Mouse (Mus musculus) adrenal gland, adult (tissue): ENCODE data around the gene D3Ertd254e.
"Not testable (repeated sequence)": the region's sequence is repeated elsewhere in the genome, so short reads cannot be mapped to it uniquely, and the experiment has no call there.

ENCODE experiments used
- DNase-seq, 2 experiments: peaks; one replicate each; pipeline ENCODE4 v3.0.0; 2022 to 2023; ENCODE audit warnings: low spot score in 1 of 2; ENCODE audit not compliant: inconsistent age in 2 of 2

D3Ertd254e gene

GRCm38 (mm10) chr3:36150934-36151686 is at the start of gene D3Ertd254e:
D3Ertd254e (plus strand) TSS chr3:36151017.
- DNase-seq, result peak; percentile 93 to 97

DNA sequence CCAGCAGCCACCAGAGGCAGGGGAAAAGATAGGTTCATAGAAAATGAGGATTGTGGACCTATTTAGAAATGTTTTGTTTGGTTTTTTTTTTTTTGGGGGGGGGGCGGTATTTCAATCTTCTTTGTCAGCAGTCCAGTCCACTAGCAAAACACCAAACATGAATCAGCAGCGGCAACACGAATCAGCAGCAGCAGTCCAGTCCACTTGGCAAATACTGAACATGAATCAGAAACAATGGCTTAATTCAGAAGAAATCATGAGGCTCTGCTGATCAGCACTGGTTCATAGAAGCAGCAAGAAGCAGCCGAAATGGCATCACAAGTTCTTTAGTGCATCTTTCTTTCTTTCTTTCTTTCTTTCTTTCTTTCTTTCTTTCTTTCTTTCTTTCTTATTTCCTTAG is 34.7 kb upstream of the D3Ertd254e start:
- DNase-seq, result no peak

DNA sequence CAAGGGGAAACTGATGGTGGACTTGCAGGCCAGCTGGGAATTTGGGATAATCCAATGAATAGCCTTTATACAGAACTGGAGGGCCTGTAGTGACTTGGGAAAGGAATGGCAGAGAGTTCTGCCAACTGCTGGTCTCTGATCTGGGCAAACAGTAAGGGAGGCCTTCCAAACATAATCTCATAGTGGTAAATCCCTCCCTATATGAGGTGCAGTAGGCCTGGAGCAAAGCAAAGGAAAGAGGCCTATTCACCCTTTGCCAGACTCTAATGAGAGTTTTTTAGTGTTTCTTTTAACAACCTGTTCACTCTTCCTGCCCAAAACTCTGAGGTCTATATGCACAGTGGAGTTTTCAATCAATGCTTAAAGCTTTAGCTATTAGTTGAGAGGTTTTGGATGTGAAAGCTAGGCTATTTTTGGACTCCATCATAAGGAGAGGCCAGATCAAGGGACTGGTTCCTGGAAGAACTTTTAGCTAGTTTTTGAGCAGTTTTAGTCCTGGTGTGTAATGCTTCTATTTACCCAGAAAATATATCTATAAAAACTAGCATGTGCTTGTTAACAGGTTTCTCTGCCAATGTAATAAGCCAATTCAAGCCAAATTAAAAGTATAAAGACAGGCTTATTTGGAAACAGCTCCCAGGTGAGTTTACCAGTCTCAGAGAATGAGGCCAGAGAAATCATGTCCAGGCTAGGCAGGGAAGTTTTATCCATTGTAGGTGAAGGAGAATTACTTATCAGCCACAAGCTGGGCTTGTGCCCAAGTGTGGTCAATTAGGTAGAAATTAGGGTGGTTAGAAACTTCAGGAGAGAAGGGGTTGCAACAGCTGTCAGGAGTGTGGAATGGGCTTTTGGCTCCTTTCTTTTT is 30.9 kb upstream of the D3Ertd254e start:
- DNase-seq, result no peak

- DNase-seq, result not testable (repeated sequence)
Observed at GRCm38 (mm10) chr3:36126176-36126575, 24.6 kb upstream of the D3Ertd254e start.

GRCm38 (mm10) chr3:36136152-36136551 is 14.7 kb upstream of the D3Ertd254e start:
- no peak for DNase-seq

- peak in 1 of 2 experiments; percentile 77 for DNase-seq
Observed at GRCm38 (mm10) chr3:36137560-36137959, 13.3 kb upstream of the D3Ertd254e start.

GRCm38 (mm10) chr3:36138171-36138660 is 12.6 kb upstream of the D3Ertd254e start:
- DNase-seq, result no peak

DNA sequence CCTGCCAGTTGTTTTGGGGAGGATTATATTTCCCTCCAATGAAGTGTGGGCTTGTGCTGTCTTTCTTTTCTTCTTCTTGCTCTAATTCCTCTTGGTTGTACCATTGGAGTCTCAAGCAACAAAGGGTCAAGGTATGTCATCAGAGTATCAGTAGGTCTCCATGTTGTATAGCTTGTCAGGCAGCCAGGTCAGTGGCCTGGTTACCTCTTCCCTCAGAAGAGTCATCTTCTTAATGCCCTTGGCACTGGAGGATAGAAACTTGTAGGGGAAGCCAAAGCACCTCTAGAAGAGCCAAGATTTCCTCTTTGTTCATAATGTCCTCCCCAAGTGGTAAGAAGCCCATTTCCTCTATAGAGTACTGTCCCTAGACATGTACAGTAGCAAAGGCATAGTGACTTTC is 11.8 kb upstream of the D3Ertd254e start:
- no peak for DNase-seq

DNA sequence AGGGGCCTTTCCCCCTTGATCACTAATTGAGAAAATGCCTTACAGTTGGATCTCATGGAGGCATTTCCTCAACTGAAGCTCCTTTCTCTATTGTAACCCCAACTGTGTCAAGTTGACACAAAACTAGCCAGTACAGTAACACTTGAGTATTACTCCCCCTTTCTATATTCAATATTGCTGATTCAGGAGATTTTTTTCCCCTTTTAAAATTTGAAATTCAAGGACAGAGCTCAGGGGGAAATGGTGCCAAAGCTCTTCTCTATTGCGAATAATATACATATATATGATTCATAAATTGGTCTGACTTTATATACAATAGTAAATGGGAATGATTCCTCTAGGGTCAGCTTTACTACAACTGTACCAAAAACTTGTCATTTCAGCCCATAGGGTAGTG is 282 bp upstream of the D3Ertd254e start:
- no peak for DNase-seq

DNA sequence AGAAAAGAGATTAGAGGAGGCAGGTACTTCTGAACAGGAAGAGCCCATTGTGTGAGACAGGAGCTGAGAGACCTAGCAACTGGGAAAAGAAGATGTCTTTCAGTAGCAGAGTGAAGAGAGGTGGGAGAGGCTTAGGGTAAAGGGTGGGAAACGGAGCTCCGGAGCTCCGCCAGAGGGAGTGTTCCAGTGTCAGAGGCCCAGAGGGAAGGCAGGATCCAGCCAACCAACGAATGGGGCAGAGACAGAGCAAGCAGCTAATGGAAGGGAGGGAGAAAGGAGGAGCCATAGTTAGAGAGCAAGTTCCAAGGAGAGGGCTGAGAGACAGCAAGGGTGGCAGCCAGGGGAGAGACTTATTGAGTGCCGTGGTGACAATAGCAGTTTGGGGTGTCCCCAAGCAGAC is 4.5 kb downstream of the D3Ertd254e start:
- no peak for DNase-seq

DNA sequence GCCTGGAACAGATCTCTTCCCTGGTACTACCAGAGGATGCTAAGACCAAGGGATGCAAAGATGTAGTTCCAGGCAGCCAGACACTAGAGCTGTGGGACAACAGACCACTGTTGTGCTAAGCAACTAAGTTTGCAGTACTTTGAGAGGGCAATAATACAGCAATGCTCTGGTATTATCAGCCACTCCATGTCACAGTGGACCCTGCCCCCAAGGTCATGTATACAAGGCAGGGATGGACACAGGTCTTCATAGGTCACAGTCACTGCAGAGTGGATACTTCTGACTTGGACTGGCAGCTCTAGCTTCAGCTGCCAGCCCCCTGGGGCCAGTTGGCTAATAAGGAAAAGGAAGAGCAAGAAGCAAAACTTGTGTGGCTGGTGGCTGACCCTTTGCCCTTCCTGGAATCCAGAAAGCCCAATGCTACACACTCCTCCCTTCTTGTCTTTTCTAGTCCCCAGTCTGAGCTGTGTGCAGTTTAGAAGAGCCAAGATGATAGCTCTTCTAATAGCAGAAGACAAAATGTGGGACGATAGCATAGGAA is 19.9 kb downstream of the D3Ertd254e start:
- DNase-seq, result no peak

DNA sequence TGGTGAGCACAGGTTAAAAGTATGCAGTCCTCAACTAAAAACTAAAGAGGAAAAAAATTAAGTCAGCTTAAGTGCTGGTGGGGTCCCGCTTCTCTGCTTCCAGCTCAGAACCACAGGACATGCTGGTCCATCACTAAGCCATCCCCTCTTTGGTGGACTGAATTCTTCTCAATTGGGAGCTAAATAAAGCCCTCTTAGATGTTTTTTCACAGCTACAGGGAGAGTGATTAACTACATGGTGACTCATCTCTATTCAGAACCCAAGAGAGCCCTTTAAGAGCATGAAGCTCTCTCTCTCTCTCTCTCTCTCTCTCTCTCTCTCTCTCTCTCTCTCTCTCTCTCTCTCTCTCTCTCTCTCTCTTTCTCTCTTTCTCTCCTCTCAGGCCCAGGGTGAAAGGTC is 20.5 kb downstream of the D3Ertd254e start:
- no peak for DNase-seq

DNA sequence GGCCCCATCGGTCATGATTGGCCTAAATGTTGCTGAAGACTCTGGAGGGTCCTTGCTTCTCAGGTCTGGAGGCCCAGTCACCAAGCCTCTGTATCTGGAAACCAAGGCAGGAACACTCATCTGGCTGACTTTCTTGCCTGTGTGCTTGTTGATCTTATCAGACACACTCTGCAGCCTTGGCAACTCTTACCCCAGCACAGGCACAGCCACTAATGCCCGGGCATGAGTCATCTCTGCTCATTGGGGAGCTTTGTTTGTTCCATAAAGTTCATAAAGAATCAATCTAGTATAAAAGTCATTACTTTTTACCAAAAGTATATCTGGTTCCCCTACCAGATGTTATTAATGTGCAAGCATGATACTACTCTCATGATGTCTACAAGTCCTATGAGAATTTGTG is 22.9 kb downstream of the D3Ertd254e start:
- DNase-seq, result peak; percentile 54 to 80

GRCm38 (mm10) chr3:36181519-36181918 is 30.7 kb downstream of the D3Ertd254e start:
- peak; percentile 37 to 75 for DNase-seq

- no peak for DNase-seq
Observed at GRCm38 (mm10) chr3:36186510-36186909, 35.7 kb downstream of the D3Ertd254e start.

GRCm38 (mm10) chr3:36189243-36189642 is 38.4 kb downstream of the D3Ertd254e start:
- peak; percentile 47 to 87 for DNase-seq

- DNase-seq, result no peak
Observed at GRCm38 (mm10) chr3:36201098-36201497, 50.3 kb downstream of the D3Ertd254e start.

DNA sequence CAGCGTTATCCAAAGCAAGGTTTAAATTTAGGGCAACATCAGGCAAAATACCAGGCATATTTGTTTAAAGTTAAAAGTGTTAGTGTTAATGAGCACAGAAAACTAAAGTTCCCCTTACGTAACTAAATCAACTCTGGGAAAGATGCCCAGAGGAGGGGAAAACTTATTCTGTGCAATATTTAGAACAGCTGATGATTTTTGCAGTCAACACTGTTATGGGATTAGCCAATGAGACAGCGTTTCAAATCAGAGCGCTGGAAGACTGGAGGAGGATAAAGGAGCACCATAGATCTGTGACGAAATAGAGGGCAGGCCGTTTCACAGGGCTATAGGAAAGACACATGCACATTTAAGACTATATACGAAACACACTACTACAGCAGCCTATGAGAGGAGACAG is 52.1 kb downstream of the D3Ertd254e start:
- DNase-seq, result no peak

GRCm38 (mm10) chr3:36207520-36208264 is 56.9 kb downstream of the D3Ertd254e start:
- DNase-seq, result no peak

DNA sequence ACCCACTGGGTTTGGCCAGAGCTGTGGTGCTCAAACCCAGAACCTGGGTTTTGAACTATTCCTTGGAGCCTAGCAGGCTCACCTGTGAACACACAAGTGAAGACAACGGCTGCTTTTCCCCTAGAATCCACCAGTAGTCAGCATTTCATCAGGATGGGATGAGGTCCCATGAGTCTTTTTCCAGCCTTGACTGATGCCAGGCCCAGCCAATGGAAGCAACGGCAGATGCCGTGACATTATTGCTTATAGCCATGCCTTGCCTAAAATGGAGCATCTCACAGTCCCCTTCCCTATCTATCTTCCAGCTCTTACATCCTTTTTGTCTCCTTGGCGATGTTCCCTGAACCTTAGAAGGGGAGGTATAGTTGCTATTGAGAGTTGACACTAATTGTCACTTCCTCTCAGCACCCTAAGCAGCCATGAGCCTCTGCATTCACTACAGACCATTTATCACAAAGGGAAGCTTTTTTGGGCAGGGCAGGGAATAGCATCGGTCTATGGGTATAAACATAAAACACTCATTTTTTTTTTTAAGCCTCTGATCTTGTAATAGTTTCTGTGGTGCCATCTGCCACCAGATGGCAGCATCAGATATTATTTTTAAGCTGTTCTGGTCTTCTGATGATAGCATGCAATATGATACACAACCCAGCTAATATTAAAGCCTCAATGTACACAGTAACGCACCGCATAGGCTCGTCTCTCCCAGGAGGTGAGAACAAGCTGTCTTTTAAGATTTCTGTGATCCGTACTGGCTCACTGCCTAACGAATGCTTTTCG is 59.1 kb downstream of the D3Ertd254e start:
- DNase-seq, result peak; percentile 19 to 77
